Mouse (Mus musculus) gastrocnemius, postnatal 4 days (tissue): ENCODE results near the gene Tmco3. TPM values are rescaled to one million over a fixed set of nuclear protein-coding genes. Genes with fewer than 3 reads are reported as not detected.

Experiments
- DNase-seq, 2 experiments: peaks; one replicate each; pipeline ENCODE4 v3.0.0; 2021 to 2022; ENCODE audit warnings: low spot score in 2 of 2, mixed read lengths in 2 of 2
- total RNA-seq, 2 experiments: library from RNA; stranded (reverse); gene quantifications; 2 replicates each; pipeline ENCODE4 v1.2.3; 2021

Gene Tmco3
- total RNA-seq, 2 experiments from 2014 or later: 21.7 to 22.6 TPM

DNA sequence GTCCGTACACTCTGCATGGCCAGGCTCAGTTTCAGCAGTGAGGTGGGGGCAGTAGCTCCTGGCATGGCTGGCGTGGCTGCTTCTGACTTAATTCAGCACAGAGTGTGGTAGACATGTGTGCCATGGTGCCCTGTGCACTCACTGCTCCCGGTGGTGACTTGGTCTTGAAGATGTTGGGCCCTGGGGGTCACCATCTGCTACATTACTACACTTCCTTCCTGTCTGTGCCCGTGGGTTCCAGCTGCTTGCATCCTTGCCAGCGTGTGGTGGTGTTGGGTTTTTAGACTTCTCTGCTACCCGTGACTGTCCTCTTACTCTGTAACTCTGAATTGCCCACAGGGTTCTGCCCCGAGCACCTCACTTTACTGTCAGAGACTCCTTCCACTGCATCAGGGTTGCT lies 72.2 kb downstream of the Tmco3 start:
- no peak for DNase-seq

DNA sequence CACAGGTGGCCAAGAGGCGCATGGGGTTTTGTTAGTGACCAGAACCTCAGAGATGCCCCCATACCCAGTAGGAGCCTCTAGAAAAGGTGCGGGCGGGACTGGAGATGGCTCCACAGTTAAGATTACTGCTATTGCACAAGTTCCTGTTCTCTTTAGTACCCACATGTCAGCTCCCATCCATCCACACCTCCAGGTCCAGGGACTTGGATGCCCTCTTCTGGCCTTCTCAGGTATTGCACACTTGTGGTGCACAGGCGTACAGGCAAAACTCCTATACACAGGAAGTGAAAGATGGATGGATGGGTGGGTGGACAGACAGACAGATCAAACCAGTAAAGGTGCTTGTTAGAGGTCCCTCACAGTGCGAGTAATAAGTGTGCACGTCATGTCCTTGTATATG lies 73.9 kb downstream of the Tmco3 start:
- no peak for DNase-seq

Other genes with a start within 250 kb of the Tmco3 start
- under 1 TPM; 0.12 to 0.49 TPM for gene Proz, start 227.3 kb upstream of the Tmco3 start, total RNA-seq
- gene Pcid2, start 182.7 kb upstream of the Tmco3 start, total RNA-seq: 10 to 100 TPM; 13.9 to 15.9 TPM
- 100 to 1,000 TPM in 1 of 2 experiments, 10 to 100 TPM in 1; 99.9 to 112 TPM for gene Cul4a, start 182.6 kb upstream of the Tmco3 start, total RNA-seq
- gene Lamp1, start 129.0 kb upstream of the Tmco3 start, total RNA-seq: 100 to 1,000 TPM; 265 to 276 TPM
- 10 to 100 TPM in 1 of 2 experiments, 1 to 10 TPM in 1; 8.2 to 10.6 TPM for gene Grtp1, start 87.6 kb upstream of the Tmco3 start, total RNA-seq
- gene Adprhl1, start 34.0 kb upstream of the Tmco3 start, total RNA-seq: 10 to 100 TPM; 78.0 to 80.2 TPM
- gene Dcun1d2, start 59 bp upstream of the Tmco3 start, total RNA-seq: 10 to 100 TPM; 28.5 to 29.2 TPM
- 10 to 100 TPM; 75.5 to 81.2 TPM for gene Tfdp1, start 50.6 kb downstream of the Tmco3 start, total RNA-seq
- gene Atp4b, start 108.6 kb downstream of the Tmco3 start, total RNA-seq: not detected
- gene Grk1, start 116.9 kb downstream of the Tmco3 start, total RNA-seq: not detected
- 1 to 10 TPM; 3.0 to 5.5 TPM for gene Tmem255b, start 147.0 kb downstream of the Tmco3 start, total RNA-seq
- 100 to 1,000 TPM; 111 to 121 TPM for gene Gas6, start 206.3 kb downstream of the Tmco3 start, total RNA-seq